Mouse (Mus musculus) hindbrain, embryonic 13.5 days (tissue): ENCODE data around the gene Klhl12. TPM values are rescaled to one million over a fixed set of nuclear protein-coding genes. Genes with fewer than 3 reads are reported as not detected.

Experiments
- ATAC-seq: fragments of 200-750 bp; cut with Nextera tagmentation; 2 replicates; pipeline ENCODE4 v1.8.0; 2017; ENCODE audit warnings: moderate TSS enrichment; ENCODE audit not compliant: low FRiP score
- H3K27ac ChIP-seq: fragments of 300-500 bp; sonication (generic); 2 replicates; pipeline ENCODE4 v1.5.1; 2015; ENCODE audit warnings: inconsistent platforms, mild to moderate bottlenecking, moderate library complexity
- H3K27me3 ChIP-seq: fragments of 300-500 bp; sonication (generic); 2 replicates; pipeline ENCODE4 v1.6.1; 2015; ENCODE audit warnings: mild to moderate bottlenecking, inconsistent platforms
- H3K36me3 ChIP-seq: fragments of 300-500 bp; sonication (generic); 2 replicates; pipeline ENCODE4 v1.6.1; 2015; ENCODE audit warnings: mild to moderate bottlenecking, inconsistent platforms
- H3K4me1 ChIP-seq: fragments of 300-500 bp; sonication (generic); replicated peaks from 2 replicates; pipeline ENCODE4 v1.6.1; 2015; ENCODE audit warnings: inconsistent platforms
- H3K4me2 ChIP-seq: fragments of 300-500 bp; sonication (generic); 2 replicates; pipeline ENCODE4 v1.6.1; 2015; ENCODE audit warnings: inconsistent platforms, mild to moderate bottlenecking, moderate library complexity
- H3K4me3 ChIP-seq: fragments of 300-500 bp; sonication (generic); 2 replicates; pipeline ENCODE4 v1.5.1; 2015; ENCODE audit warnings: mild to moderate bottlenecking, inconsistent platforms
- H3K9ac ChIP-seq: fragments of 300-500 bp; sonication (generic); 2 replicates; pipeline ENCODE4 v1.6.1; 2015; ENCODE audit warnings: mild to moderate bottlenecking, inconsistent platforms
- H3K9me3 ChIP-seq: fragments of 300-500 bp; sonication (generic); 2 replicates; pipeline ENCODE4 v1.6.1; 2016; ENCODE audit warnings: inconsistent platforms
- WGBS: fragments of 180-500 bp; shearing (Covaris S2); methylation state at CpG from one replicate; pipeline ENCODE4 v1.1.7; 2015; 5-methylcytosine and 5-hydroxymethylcytosine counted together
- polyA plus RNA-seq: library from polyadenylated mRNA; unstranded; fragments of >200 nt; fragmentation: Nextera tagmentation; extraction: Ambion mirVana; gene quantifications from 2 replicates; pipeline ENCODE4 v1.2.1, GENCODE M21; 2015

Klhl12 gene
- 33.2 and 35.0 TPM in 2 replicates for polyA plus RNA-seq

DNA sequence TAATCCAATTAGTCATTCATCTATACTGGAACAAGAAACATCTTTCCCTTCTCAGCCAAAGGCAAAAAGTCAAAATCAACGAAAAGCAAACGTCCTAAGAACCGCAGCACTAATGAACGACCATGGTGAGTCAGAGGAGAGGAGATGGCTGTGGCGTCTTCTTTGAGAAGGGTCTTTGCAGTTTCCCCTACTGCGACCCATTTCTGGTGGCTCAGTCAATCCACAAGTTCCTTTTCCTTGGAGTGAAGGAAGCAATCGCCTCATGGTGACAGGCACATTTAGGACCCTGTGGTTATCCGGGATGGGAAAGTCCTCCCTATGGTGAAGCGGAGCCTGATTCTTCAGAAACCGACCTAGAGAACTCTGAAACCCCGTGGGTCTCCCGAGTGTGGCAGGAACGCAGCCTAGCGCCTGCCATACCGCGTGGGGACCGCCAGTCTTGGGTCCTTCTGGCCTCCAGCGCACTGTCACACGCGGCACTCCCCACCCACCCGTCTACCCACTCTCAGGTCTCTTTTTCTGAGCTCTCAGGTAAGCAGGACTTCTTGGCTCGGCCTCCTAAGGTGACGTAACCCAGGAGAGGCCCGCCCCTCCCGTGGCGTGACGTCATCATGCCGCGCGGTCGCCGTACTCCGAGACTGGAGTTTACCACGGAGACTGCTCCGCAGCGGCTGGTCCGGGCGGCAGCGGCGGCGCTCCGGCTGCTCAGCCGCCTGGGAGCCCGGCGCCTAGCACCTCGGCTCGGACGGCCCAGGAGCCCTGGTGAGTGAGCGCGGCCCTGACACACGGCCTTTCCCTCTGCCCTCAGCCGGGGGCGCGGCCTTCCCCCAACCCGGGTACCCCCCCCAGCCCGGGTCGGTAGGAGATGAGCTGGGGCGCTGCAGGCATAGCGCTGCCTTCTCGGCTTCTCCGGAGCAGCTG, at the start of gene Klhl12:
Gene Klhl12, plus strand, starts transcription at position 628 of the 921 bp plus-strand sequence.
- peak within 1 kb of the TSS; percentile 85 for H3K27ac ChIP-seq
- under 1% methylated on average over 61 of the region's 61 CpGs for WGBS
- H3K36me3 ChIP-seq: peaks cover 17% of the 10 kb centered on the region
- H3K4me3 ChIP-seq: peak within 1 kb of the TSS; percentile 94
- H3K27me3 ChIP-seq: peaks cover 6% of the 10 kb centered on the region
- H3K9ac ChIP-seq: peak within 1 kb of the TSS; percentile 94
- no peaks in the 10 kb centered on the region for H3K9me3 ChIP-seq
- H3K4me2 ChIP-seq: peak within 1 kb of the TSS; percentile 75
- H3K4me1 ChIP-seq: peaks cover 16% of the 10 kb centered on the region
- peak; percentile 95 for ATAC-seq

DNA sequence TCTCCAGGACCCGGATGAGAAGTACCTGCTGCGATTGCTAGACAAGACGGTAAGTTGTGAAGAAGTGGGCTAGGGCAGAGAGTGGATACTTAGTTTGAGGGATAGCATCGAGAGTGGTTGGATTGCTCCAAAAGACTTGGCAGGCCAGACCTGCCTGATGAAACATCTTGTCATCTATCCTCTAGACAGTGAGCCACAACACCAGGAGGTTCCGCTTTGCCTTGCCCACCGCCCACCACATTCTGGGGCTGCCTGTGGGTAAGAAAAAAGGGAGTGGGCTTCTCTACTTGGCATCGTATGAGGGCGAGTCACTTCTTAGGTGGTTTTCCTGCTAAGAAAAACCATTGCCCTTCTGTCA, 48.9 kb upstream of the Klhl12 start:
- Histone ChIP-seq H3K4me1 (peaks cover 10% of the 10 kb centered on the region; the same call in 1 of the 2 replicates), H3K36me3 (peaks cover 21% of the 10 kb centered on the region), H3K4me3 (peak overlapping the region; percentile 75), H3K9ac (peak overlapping the region; percentile 78), H3K9me3 (no peaks in the 10 kb centered on the region), H3K27ac (no peak overlapping the region), H3K4me2 (peak overlapping the region; percentile 80), H3K27me3 (no peaks in the 10 kb centered on the region)
- 38% methylated on average over 8 of the region's 8 CpGs for WGBS
- ATAC-seq: peak; percentile 39; the same call in 1 of the 2 replicates

DNA sequence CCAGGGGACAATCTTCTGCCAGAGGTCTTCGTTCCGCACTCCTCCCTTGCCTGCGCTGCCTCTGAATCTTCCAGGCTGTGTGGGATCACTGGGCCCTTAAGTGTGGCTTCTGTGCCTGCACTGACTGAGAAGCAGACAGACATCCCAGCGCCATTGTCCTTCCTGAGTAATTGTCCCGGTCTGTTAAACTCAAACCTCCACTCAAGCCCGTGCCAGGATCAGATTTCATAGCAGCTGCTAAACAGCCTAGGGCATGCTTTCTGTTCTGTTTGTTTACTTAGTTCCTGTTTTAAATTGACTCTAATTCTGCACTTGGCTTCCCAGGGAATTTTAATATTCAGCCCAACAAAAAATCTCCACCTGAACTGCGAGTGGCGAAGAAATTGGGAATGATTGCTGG, 47.3 kb upstream of the Klhl12 start:
- Histone ChIP-seq H3K4me2 (no peak overlapping the region), H3K9ac (no peak overlapping the region), H3K4me1 (peaks cover 10% of the 10 kb centered on the region; the same call in 1 of the 2 replicates), H3K27ac (no peak overlapping the region), H3K27me3 (no peaks in the 10 kb centered on the region), H3K36me3 (peaks cover 21% of the 10 kb centered on the region), H3K9me3 (no peaks in the 10 kb centered on the region), H3K4me3 (no peak overlapping the region)
- WGBS: 75% methylated on average over 8 of the region's 8 CpGs
- no peak for ATAC-seq

DNA sequence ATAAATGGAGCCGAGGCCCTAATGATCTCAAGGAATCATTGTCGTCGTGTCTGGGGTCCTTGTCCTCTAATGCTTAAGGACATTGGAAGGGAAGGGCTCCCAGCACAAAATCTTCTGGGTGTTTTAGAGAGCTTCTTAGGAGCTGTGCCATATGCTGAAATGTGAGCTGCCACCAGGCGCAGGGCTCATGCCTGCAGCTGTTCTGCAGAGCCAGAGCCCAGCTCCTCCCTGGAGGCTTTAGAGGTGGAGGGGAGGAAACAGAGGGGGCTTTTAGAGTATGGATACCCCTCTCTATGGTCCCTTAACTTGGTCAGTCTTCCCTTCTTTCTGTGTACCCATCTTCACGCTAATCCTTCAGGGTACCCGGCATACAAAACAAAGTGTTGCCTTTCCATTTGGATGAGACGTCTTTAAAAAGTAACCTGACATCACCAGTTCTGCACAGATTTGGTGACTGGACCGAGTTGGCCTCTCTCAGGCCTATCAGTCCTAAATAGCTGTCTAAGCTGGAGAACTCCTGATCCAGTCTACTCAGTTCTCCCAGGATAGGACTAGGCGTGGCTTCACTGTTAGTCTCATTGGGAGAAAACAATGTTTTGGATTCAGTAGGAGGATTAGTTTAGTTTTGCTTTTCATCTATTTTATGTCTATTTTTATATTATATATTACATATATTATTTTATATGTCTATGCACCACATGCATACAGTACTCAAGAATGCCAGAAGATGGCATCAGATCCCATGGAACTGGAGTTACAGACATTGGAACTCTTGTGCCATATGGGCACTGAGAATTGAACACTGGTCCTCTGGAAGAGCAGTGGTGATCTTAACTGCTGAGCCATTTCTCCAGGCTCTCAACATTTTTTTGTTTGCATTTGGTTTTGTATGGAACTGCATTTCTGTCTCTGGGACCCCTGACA, 43.4 kb upstream of the Klhl12 start:
- Histone ChIP-seq H3K4me3 (no peak overlapping the region), H3K9me3 (no peaks in the 10 kb centered on the region), H3K4me1 (peaks cover 19% of the 10 kb centered on the region), H3K36me3 (peaks cover 21% of the 10 kb centered on the region), H3K4me2 (no peak overlapping the region), H3K9ac (no peak overlapping the region), H3K27me3 (no peaks in the 10 kb centered on the region), H3K27ac (no peak overlapping the region)
- WGBS: 90% methylated on average over 9 of the region's 9 CpGs
- no peak for ATAC-seq

DNA sequence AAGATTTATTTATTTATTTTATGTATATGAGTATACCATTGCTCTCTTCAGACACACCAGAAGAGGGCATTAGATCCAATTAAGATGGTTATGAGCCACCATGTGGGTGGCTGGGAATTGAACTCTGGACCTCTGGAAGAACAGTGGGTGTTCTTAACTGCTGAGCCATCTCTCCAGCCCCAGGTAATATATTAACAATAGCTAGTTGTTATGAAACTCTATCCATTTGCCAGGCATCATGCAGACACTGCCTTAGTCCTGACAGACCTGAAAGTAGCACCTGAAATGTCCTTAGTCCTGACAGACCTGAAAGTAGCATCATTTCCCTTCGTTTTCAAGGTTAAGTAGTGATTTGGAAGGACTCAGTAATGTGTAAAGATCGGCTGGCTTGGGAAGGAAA, 41.3 kb upstream of the Klhl12 start:
- Histone ChIP-seq H3K4me2 (no peak overlapping the region; the same call in 1 of the 2 replicates), H3K4me1 (peaks cover 40% of the 10 kb centered on the region), H3K4me3 (no peak overlapping the region), H3K36me3 (peaks cover 21% of the 10 kb centered on the region), H3K27me3 (no peaks in the 10 kb centered on the region), H3K9me3 (no peaks in the 10 kb centered on the region), H3K27ac (no peak overlapping the region), H3K9ac (no peak overlapping the region)
- no peak for ATAC-seq
- 50% methylated on average over 2 of the region's 2 CpGs for WGBS

DNA sequence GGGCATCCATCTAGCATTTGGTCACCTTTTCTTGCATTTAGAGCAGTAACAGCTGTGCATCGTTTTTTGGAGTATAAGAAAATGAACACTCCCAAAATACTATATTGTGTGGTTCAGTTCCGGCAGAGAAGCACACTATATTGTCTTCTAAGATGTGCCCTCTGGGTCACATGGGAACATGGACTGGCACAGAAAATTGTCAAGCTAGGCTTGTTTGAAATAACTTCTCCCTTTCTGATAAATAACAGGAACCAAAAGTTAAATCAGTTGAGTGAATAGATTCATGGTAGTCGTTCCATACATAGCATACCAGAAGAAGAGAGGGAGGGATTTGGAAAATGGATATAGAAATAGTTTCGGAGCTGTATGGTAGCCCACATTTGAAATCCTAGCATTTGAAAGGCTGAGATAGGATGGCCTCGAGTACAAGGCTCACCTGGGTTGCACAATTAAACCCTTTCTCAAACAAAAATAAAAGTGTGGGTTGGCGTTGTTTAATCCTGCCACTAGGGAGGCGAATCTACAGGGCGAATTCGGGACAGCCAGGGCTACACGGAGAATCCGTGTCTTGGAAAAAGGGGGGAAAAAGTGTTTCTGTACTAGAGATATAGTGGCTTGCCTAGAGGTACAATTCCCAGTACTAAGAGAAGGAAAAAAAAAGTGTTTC, 40.7 kb upstream of the Klhl12 start:
- Histone ChIP-seq H3K36me3 (peaks cover 16% of the 10 kb centered on the region), H3K27me3 (no peaks in the 10 kb centered on the region), H3K9ac (peak overlapping the region; percentile 69), H3K4me1 (peaks cover 46% of the 10 kb centered on the region), H3K9me3 (no peaks in the 10 kb centered on the region), H3K4me3 (peak overlapping the region; percentile 84), H3K27ac (peak overlapping the region; percentile 97), H3K4me2 (peak overlapping the region; percentile 66)
- ATAC-seq: peak; percentile 45
- WGBS: 14% methylated on average over 11 of the region's 11 CpGs

DNA sequence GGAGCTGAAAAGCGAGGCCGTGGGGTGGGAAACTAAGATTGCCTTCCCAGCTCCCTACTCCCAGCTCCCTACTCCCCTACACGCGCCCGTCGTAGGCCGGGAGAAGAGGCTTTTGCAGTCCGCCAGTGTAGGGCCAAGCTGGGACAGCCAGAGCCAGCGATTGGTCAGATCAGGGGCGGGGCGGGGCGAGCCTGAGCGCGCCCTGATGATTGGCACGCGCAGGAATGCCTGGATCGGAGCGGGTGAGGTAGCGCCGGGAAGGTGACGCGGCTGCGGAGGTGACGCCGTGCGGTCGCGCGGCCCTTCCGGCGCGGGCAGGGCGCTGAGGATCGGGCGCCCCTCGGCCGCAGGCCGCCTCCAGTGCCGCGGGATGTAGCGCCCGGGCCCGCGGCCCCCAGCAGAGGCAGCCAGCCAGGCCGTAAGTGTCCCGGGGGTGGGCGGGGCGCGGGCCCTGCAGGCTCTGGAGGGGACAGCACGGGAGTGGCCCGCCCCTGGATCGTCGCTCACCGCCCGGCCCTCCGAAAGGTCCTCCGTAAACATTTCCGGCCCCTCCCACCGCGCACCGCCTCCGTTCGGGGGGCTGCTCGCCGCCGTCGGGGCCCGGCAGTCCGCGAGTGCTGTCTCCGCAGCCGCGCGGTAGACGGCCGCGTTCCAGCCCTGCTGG, 40.0 kb upstream of the Klhl12 start, which contains the start of gene Adipor1:
Gene Adipor1, plus strand, starts transcription at position 211 of the 664 bp plus-strand sequence.
- Histone ChIP-seq H3K4me1 (peaks cover 52% of the 10 kb centered on the region), H3K27me3 (no peaks in the 10 kb centered on the region), H3K4me2 (peak within 1 kb of the TSS; percentile 66), H3K36me3 (peaks cover 9% of the 10 kb centered on the region; the same call in 1 of the 2 replicates), H3K4me3 (peak within 1 kb of the TSS; percentile 84), H3K9me3 (no peaks in the 10 kb centered on the region), H3K27ac (peak within 1 kb of the TSS; percentile 97), H3K9ac (peak within 1 kb of the TSS; percentile 90)
- peak; percentile 100 for ATAC-seq
- under 1% methylated on average over 59 of the region's 77 CpGs for WGBS

DNA sequence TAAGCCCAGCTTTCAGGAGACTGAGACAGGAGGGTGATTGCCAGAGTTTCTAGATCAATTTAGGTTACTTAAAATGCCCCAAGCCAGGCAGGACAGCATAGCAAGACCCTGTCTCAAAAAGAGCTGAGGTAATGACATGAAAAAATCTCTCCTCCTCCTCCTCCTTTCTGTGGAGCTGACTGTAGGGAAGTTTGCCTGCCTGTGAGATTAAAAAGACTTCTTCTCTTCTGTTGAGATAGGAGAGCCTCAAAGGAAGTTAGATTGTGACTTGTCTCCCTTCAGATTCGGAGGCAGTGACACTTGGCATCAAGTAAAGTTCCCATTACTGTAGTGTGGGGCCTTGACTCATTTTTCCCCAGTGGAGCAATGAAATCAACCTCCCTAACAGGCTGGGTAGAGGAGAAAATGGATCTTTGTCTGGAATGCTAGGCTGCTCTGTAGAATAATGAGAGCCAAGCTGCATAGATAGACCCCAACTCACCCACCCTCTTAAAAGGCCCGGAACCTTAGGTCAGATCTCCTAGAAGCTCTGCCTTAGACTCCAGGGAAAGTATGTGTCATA, 36.8 kb upstream of the Klhl12 start:
- Histone ChIP-seq H3K9me3 (no peaks in the 10 kb centered on the region), H3K27ac (no peak overlapping the region; the same call in 1 of the 2 replicates), H3K36me3 (peaks cover 8% of the 10 kb centered on the region), H3K4me1 (peaks cover 55% of the 10 kb centered on the region), H3K4me2 (no peak overlapping the region), H3K9ac (no peak overlapping the region), H3K4me3 (no peak overlapping the region), H3K27me3 (no peaks in the 10 kb centered on the region)
- ATAC-seq: no peak
- 89% methylated on average over 2 of the region's 2 CpGs for WGBS

DNA sequence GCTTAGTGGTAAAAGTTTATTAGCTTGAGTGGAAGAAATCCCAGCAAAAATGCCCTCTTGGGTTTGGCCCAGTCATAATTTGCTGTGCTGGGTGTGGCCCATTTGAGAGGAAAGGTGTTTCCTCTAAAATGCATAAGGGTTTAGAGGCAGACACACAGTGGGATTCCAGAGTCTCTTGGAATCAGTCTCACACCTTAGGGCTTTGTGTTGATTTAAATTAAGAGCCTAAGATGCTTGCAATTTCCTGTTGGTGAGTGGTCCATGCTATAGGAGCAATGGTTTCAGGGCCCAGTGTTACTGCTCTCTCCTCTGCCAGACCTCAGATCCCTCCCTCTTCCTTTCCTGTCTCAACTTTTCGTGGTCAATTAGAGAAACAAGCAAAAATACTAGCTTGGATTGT, 36.2 kb upstream of the Klhl12 start:
- peaks cover 15% of the 10 kb centered on the region for H3K36me3 ChIP-seq
- H3K4me2 ChIP-seq: no peak overlapping the region
- WGBS: 74% methylated on average over 1 of the region's 1 CpGs
- no peak overlapping the region for H3K9ac ChIP-seq
- ATAC-seq: no peak
- no peaks in the 10 kb centered on the region for H3K27me3 ChIP-seq
- peaks cover 53% of the 10 kb centered on the region for H3K4me1 ChIP-seq
- no peak overlapping the region for H3K4me3 ChIP-seq
- no peaks in the 10 kb centered on the region for H3K9me3 ChIP-seq
- H3K27ac ChIP-seq: no peak overlapping the region

DNA sequence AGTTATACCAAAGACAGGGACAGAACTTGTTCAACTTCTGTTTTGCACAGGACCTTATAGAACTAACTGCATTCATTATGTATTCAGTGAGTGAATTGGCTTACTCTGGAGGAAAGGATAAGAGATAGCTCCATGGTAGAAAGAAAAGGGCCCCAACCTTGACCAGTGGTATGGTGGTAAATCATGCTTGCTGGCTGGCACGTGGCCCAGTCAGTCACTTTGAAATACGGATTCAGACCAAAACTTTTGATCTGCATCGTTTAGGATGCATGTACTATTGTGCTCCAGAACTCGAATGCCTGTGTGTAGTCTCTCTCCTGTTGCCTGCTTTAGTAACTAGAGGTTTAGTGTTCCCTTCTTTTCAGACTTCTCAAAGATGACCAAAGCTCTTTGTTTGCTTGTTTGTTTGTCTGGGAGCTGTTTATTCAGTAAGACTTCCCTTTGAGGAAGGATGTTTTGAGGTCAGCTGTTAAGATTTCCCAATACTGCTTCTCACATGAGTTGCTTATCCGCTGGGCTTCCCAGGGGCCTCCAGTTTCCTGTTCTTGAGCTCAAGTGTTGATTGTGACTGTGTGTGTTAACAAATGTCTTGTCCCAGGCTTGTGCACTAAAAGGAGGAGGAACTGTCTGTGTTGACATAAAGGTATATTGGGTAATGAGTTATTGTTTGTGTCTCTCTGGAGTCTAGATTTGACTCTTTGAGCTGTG, 35.4 kb upstream of the Klhl12 start:
- H3K27me3 ChIP-seq: no peaks in the 10 kb centered on the region
- no peak overlapping the region for H3K27ac ChIP-seq
- no peaks in the 10 kb centered on the region for H3K9me3 ChIP-seq
- H3K9ac ChIP-seq: no peak overlapping the region
- H3K36me3 ChIP-seq: peaks cover 22% of the 10 kb centered on the region
- H3K4me2 ChIP-seq: peak overlapping the region; percentile 16; the same call in 1 of the 2 replicates
- H3K4me3 ChIP-seq: no peak overlapping the region
- peaks cover 47% of the 10 kb centered on the region for H3K4me1 ChIP-seq
- 62% methylated on average over 5 of the region's 5 CpGs for WGBS
- no peak for ATAC-seq
